Mouse (Mus musculus) lung, postnatal 10 days (tissue): ENCODE results near the gene Pard3b.
A peak's percentile ranks its signal among the peaks of the same experiment; 100 is the strongest.

Experiments
- DNase-seq: peaks from one replicate; pipeline ENCODE4 v3.0.0; 2021

The Pard3b gene

DNA sequence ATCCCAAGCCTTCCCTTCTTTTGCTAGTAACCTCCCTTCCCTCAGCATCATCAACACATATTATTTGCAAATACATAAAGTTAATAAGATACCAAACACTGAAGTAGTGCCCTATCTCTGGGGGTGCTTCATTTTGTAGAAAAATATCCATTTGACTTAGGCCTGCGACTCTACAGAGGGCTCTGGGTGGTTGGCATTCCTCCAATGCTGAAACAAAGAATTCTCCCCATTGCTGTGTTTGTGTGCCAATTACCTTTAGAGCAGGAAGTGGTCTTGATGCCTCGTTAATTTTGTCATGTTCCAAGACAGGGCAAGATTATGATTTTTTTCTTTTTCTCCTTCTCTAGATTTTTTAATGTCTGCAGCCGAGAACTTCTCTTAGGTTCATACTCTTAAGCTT lies 637.8 kb downstream of the Pard3b start:
- no peak for DNase-seq

DNA sequence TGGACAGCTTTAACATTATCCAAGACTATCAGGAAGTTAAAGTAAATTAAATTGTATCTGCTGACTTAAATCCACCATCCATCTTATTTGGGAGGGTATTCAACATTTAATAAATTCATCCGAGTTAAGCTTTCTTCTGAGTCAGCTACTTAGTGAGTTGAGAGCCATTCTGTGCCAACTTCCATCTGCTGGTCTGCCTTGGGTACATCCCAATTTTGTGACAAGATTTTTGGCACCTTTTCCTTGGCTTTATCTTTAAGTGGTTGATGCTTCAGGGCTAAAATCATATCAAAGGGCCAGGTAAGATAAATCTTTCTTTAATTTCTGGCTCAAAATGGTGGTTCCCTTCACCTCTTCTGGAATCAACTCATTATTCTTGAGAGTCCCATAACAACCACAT lies 640.0 kb downstream of the Pard3b start:
- DNase-seq, result no peak

DNA sequence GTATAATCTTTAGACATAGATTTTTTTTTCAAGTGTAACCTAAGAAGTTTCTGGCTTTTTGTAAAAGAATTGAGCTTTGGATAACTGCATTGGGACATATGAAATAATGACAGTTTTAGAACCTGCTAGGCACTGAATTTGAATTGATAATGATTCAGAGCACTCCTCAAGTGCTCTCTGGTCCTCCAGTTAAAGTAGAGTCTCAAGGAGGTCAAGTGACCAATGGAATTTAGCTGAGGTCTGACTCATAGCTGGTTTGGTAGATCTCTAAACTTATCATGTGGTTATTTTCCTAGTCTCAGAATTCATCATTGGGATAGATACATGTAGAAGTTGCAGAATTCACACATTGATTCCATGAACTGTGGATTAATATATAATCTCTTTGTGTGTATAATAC lies 642.0 kb downstream of the Pard3b start:
- peak; percentile 2 for DNase-seq

DNA sequence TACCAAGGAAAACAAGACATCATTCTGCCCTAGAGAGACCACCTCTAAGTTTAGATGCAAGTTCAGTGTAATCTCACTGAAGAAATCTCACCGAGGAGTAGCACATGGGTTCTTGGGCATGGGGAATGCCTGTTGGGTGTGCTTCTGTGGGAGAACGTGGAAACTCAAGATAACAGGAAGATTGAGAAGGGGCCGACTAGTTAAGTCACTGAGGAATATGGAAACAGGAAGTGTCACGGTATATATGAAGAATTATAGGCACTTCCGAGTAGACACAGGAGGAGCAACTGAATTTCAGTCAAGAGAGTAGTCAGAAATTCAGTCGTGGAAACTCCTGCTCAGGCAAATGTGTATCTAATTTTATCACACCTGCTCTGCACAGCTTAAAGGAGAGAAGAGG lies 644.2 kb downstream of the Pard3b start:
- no peak for DNase-seq

DNA sequence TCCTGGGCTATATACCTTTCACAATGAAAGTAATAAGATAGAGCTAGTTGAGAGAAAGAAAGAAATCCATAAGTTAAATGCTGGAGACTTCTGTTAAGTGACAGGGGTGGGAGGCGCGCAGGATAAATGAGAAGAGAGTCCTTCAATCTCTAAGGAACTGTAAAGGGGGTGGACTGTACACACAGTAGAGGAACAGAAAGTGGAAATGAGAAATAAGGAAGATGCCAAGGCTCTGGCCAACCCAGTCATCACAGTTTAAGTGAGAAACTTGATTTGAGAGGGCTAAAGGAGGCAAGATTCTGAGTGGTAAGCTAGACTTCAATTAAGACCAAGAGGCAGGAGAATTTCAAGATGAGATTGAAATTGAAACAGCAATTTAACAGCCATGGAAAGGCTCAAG lies 645.0 kb downstream of the Pard3b start:
- no peak for DNase-seq

DNA sequence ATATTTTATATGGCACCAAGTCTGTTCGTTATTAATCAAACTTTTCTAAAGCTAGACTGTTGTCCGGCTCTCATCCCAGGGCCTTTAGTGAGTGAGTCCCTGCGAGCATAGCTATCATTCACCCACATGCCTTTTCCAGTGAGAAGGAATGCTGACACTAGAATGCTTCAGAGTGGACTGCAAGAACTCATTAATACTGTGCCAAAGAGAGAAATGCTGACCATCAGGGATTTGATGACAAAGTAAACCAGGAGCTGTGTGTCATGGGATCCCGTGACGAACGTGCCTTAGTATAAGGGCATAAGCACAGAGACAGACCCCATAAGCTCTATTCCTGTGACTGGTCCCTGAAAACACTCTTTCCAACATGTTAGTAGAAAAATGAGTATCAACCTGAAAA lies 670.8 kb downstream of the Pard3b start:
- DNase-seq, result no peak

DNA sequence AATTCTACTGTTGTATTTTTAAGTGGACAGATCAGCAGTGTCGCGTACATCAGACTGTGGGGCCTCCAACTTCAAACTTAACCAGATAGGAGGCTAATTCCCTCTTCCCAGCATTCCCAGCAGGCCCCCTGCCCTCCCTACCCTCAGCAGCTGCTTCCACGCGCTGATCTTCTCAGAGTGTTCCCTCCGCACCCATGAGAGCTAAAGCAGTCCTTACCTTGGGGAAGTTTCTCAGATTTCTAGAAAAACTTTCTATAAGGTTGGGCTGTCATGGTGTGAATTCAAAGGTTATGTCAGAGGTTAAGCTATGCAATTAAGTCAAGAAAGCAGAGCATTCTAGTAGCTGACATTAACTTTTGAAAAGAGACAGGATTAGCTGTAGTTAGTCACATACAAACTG lies 686.6 kb downstream of the Pard3b start:
- DNase-seq, result no peak

DNA sequence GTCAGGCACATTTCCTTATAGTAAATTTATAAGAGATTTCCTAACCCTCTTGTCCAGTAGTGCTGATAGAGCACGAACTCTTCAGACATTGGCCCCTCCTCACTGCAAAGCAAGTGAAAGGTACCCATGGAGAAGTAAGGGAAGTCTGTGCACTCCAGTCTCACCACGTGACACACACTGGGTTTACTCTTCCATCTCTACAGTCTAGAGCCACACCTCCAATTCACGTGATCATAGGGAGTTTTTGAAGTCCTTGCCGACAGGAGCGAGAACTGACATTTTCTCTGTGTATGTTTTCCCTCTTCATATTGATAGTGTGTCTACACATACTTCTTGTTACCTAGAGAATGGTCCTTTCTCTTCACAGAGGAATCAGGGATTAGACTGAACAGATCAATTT lies 689.1 kb downstream of the Pard3b start:
- no peak for DNase-seq

DNA sequence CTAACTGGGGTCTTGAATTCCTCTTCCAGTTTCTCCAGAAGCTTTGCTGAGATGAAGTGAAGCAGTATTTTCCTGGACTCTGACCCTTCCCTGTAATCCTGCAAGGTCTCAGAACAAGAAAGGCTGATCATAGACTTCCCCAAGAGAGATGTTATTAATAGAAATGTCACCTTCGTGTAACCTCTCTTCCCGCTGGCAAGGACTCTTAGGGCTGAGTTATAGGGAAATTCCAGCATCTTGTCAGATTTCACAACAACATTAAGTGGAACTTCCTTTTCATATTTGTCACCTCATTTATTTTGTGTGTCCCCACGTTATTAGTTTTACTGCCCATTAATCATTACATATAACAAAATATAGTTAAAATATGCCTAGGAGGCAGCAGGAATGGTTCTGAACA lies 690.2 kb downstream of the Pard3b start:
- peak; percentile 31 for DNase-seq

DNA sequence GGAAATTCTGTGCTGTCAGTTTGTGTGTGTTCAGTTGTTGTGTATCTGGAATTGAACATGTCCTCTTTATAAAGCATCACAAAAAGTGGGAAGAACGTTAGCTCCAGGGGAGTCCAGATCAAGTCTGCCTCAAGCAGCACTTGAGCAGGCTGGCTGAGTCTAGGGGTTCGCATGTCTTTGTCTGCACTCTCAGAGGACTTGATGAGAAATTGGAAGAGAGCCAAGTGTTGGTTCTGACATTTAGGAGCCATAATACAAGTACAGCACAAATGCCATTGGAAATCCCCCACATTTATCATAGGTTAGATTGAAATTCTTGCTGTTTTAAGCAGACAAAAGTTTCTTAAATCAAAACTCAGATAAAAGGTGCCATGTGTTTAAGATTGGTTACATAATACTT lies 694.4 kb downstream of the Pard3b start:
- no peak for DNase-seq

DNA sequence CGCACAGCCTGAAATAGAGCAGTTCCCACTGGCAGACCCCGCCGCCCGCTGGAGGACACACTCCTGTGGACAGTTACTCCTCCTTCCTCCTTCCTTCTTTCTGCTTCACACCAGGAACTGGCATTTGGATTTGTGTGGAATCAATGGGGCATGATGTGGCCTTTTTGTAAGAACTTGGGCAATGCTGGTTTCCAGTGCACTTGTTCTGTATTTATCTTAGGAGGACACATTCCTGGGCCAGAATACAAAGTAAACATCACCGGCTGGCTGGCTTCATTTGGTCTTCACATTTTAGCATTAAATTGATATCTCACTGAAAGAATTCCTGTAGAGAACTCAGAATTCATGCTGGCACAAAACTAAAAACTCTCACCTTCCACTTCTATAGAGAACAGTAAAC lies 695.6 kb downstream of the Pard3b start:
- DNase-seq, result peak; percentile 31

DNA sequence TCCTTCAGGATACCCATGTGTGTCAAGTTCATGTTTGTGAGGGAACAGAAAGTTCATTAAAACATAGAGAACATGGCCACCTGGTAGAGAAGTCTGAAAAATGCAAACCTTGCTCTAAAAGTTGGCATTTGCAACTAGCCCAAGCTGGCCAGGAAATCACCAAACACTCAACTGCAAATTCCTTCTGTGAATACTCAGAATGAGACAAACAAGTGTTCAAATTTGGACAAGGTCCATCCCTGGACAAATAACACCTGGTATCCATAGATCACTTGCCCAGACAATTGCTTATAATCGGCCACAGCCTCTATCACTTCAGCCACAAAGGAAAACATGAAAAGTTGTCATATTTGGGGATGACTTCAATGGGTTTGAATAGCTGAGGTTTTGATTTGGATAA lies 701.6 kb downstream of the Pard3b start:
- peak; percentile 30 for DNase-seq

DNA sequence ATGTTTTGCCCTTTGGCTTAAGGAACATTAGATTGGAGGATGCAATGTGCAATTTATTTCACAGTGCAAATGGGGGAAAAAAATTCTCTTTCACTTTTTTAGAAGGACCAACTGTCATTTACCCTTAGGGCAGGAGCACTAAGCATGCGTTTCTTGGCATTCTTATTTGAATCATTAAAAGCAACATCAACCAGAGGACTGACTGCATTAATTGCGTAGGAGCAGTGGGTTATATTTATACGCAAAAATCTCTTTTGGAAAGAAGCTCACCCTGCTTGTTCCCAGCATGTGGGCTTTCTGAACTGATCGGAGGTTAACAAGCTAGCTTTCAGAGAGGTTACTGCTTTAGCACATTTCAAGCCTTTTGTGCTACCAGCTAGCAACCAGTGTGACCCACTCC lies 705.7 kb downstream of the Pard3b start:
- DNase-seq, result no peak

DNA sequence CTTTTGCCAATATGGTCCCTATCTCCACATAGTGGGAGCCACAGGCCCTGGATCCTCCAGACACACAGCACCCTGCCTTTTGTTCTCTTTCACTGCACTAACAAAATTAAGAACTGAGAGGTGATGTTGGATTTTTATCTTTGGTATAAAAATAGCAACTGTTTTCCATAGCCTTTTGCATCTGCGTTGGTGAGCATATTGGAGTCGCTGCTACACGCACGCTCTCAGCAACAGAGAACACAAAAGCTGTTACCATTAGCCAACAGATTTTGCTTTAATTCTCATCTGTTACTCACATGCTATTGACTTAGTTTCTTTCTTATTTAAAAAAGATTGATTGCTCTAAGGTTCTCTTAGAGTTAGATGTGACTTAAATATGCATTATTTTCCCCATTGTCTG lies 709.7 kb downstream of the Pard3b start:
- no peak for DNase-seq

DNA sequence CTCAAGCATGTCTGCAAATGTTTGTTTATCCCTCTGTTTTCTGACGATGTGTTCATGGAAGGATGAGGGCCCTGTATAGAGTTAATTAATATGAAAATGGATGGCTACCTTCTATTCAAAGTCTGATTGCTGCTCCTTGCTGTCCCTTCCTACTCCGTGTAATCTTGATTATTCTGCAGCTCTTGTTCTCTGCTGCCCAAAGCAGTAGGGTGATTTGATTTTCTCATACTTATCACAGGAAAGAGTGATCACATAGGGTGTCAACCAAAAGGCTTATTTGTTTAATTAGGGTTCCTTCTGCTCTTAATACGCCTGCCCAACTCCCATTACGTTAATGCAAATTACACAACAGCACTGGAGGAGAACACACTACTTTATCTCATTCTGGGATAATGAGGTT lies 716.9 kb downstream of the Pard3b start:
- no peak for DNase-seq

DNA sequence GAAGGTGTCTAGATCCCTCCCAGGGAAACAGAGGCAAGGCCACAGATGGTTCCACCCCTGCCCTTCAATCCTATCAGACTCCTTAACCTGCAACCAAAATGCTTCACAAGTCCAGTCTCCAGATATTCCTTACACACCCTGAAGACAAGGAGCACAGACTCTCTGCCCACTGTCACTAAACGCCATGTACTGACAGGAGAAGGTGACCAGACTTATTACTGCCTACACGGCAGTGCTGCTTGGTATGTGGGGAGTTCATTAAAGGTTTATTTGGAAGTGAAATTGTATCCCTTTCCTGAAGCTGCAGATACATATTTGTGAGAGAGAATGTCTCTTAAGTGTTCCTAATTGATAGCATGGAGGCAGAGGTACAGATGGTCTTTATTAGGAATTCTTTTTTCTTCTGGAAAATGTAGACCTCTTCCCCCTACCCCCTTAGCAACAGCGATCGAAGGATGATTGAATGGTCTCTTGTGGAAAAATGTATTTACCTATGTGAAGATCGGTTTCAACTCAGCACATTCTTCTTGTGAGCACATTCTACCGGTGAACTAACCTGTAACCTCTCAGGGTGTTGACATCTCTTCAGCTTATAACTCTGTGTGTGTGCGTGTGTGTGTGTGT lies 735.9 kb downstream of the Pard3b start:
- DNase-seq, result no peak

DNA sequence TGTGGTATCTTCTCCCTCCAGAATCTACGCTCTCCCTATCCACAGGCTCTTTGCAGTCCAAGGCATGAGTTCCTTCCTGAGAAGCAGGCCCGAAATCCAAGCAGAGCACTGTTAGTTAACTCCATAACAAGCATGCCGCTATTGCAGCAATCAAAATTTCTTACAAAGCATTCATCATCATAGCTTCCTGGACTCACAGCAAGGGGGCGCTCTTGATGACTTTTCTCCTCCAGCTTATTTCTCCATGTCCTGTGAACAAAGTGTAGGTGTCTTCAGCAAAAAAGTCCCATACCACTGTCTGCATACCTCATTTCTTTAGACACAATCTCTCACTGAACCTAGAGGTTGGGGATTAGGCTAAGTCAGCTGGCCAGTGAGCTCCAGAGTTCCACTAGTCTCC lies 739.7 kb downstream of the Pard3b start:
- DNase-seq, result peak; percentile 11

DNA sequence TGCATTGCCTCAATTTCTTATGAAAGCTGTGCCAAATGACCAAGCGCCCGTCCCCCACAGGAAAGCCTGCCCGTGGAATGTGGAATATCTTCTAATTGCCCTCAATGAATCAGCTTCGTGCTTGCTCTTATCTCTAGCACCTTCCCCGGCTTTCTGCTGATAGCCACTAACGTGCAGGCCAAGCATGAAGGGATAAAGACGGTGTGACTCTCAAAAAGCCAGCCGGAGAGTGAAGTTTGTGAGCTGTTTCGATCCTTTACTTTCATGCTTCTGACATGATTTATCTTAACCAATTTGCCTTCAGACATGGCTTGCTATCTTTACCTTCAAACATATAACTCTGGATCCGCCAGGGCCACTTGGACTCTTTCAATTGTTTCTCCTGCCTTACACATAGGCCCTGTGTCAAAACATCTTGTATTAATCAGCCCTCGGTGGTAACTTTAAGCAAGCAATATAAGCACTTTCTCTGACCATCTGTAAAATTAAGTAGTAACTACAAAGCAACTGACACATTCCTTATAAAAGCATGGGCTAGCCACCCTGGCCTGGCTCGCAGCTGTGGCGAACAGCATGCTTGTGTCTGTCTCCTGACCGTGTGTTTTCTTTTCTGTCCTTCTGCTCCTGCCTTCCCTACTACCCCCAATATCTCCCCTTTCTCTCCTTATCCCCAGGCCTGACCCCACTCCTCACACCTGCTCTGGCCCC lies 744.3 kb downstream of the Pard3b start:
- peak; percentile 3 for DNase-seq

DNA sequence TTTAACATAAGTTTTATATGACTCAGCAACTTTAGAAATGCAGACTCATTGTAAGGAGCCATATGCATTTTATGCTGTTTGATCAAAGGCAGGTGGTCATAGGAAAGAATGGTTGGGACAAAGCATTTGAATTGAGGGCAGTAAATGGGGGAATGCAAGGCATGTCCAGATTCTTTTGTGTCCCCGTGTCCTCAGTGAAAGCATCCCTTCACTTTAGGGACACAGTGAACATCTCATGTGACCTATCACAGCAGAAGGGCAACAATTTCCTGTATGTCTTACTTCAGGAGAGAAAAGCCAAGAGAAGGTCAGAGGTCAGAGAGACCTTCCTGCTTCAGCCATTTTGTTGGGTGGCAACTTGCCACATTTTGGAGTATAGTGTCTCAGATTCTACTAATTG lies 745.6 kb downstream of the Pard3b start:
- no peak for DNase-seq

DNA sequence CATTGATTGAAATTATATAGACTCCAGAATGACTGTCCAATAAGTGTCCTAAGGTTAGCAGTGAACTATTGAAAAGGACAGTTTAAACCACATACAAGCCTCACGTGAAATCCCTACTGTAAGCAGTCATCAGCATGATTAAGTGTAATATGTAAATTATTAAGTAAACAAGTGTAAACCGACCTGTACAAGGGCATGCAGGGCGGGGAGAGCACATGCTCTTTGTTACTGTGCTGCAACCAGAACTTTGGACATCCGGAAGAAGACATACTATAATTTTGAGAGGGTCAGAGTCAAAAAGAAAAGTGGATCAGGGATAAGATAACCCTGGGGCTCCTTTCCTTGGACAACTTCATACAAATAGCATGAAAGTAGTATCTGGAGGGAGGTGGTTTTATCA lies 749.4 kb downstream of the Pard3b start:
- DNase-seq, result no peak

DNA sequence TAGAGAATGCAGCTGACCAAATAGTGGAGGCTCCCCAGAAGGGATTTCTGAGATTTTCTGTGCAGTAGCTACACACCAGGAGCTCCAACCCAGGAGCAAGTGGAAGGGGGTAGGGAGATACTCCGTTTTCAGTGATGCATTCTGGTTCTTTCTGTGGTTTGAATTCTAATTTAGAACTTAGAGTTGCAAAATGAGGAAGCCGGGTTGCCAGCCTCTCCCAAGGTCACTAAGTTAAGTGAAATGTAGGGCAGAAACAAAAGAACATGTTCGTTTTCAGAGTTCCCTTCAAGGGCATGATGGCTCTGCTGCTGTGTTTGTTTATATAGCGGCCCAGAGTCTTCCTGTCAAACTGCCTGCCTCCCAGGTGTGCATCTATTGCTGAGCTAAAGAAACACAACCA lies 754.2 kb downstream of the Pard3b start:
- no peak for DNase-seq

DNA sequence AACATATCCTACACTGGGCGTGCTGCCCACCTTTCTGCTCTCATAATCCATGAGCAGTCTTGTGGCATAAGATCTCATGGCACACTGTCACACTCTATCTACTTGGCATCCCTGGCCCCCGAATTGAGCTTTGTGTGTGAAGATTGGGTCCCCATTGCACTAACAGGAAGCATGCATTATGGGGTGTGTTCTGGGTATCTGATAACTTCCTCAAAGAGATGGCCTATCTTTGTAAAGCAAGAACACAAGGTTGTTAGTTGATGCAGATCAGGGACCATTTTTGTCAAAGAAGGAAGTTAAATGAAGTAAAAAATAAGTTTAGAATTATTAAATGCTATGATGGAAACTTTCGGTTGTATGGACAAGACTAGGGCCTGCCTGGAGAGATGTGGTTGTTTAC lies 755.9 kb downstream of the Pard3b start:
- DNase-seq, result no peak

DNA sequence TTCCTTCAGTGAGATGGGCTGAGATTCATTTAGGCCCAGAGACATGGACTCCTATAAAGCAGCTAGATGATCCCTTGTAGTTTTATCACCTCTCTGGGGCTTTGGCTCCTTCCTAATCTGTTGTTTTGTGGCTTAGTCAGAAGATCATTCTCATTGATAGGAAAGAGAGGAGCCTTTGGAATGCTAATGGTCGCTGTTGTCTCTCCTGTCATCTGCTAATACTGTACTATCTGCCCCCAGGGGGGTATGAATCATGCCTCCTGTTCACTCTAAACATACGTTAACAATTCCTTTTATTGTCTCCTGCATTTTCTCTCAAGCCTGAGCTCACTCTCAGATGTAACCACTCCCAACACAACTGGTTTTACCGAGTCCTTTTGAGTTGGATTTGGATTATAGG lies 759.6 kb downstream of the Pard3b start:
- no peak for DNase-seq

DNA sequence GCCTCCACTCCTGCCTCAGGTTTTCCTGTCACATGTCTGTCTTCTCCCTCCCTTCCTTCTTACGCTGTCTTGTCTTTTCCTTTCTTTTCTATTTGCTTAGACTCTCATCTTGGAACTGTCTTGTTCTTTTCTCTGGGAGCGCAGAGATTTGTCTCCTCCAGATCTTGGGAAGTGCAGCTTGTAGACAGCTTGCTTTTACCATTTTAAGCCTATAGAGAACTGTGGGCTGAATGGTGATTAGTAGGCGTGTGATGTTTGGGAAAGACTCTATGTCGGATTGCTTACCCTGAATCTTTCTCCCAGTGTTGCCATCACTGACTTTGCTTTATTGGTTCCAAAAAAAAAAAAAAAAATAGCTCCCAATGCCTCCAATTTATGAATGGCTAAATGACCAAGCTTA lies 760.1 kb downstream of the Pard3b start:
- no peak for DNase-seq

DNA sequence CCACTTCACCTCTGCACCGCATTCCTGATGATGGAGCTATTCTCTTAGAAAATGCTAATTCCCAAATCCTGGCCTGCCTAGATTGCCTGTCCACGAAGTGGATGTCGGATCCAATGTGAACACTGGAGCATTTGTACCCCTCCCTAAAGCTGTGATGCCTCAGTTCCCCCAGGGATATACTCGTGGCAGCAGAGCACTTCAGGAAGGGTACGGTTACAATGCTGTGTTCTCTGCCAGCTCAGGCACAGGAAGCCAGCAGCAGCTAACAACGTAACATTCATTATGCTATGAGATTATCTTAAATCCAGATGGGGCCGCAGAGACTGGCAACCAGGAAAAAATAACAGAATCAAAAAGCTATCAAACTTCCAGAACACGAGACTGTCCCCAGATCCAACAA lies 766.4 kb downstream of the Pard3b start:
- DNase-seq, result no peak
